Mouse (Mus musculus) embryonic facial prominence, embryonic 13.5 days (tissue): ENCODE results near the gene Tmem201. TPM values are rescaled to one million over a fixed set of nuclear protein-coding genes. Genes with fewer than 3 reads are reported as not detected.

Experiments
- ATAC-seq: fragments of 200-750 bp; cut with Nextera tagmentation; 2 replicates; pipeline ENCODE4 v1.8.0; 2017; ENCODE audit warnings: low read depth; ENCODE audit not compliant: insufficient number of reproducible peaks, insufficient read depth, low FRiP score, low TSS enrichment
- H3K27ac ChIP-seq: fragments of 300-500 bp; sonication (generic); 2 replicates; pipeline ENCODE4 v1.5.1; 2015; ENCODE audit warnings: moderate library complexity, mild to moderate bottlenecking, inconsistent platforms
- H3K27me3 ChIP-seq: fragments of 300-500 bp; sonication (generic); 2 replicates; pipeline ENCODE4 v1.6.1; 2015; ENCODE audit warnings: mild to moderate bottlenecking, inconsistent platforms
- H3K36me3 ChIP-seq: fragments of 300-500 bp; sonication (generic); 2 replicates; pipeline ENCODE4 v1.6.1; 2015; ENCODE audit warnings: mild to moderate bottlenecking, inconsistent platforms
- H3K4me1 ChIP-seq: fragments of 300-500 bp; sonication (generic); 2 replicates; pipeline ENCODE4 v1.6.1; 2015; ENCODE audit warnings: inconsistent platforms
- H3K4me2 ChIP-seq: fragments of 300-500 bp; sonication (generic); 2 replicates; pipeline ENCODE4 v1.6.1; 2015; ENCODE audit warnings: moderate library complexity, mild to moderate bottlenecking, inconsistent platforms
- H3K4me3 ChIP-seq: fragments of 300-500 bp; sonication (generic); 2 replicates; pipeline ENCODE4 v1.5.1; 2015; ENCODE audit warnings: mild to moderate bottlenecking, inconsistent platforms
- H3K9ac ChIP-seq: fragments of 300-500 bp; sonication (generic); 2 replicates; pipeline ENCODE4 v1.6.1; 2015; ENCODE audit warnings: mild to moderate bottlenecking, inconsistent platforms
- H3K9me3 ChIP-seq: fragments of 300-500 bp; sonication (generic); 2 replicates; pipeline ENCODE4 v1.6.1; 2016; ENCODE audit warnings: inconsistent platforms
- WGBS: fragments of 180-500 bp; shearing (Covaris S2); methylation state at CpG from one replicate; pipeline ENCODE4 v1.1.7; 2015; ENCODE audit warnings: mixed read lengths; 5-methylcytosine and 5-hydroxymethylcytosine counted together
- polyA plus RNA-seq: library from polyadenylated mRNA; unstranded; fragments of >200 nt; fragmentation: Nextera tagmentation; extraction: Ambion mirVana; gene quantifications from 2 replicates; pipeline ENCODE4 v1.2.1, GENCODE M21; 2015

The Tmem201 gene
- polyA plus RNA-seq, 1 experiment from 2014 or later = 33.7 TPM

DNA sequence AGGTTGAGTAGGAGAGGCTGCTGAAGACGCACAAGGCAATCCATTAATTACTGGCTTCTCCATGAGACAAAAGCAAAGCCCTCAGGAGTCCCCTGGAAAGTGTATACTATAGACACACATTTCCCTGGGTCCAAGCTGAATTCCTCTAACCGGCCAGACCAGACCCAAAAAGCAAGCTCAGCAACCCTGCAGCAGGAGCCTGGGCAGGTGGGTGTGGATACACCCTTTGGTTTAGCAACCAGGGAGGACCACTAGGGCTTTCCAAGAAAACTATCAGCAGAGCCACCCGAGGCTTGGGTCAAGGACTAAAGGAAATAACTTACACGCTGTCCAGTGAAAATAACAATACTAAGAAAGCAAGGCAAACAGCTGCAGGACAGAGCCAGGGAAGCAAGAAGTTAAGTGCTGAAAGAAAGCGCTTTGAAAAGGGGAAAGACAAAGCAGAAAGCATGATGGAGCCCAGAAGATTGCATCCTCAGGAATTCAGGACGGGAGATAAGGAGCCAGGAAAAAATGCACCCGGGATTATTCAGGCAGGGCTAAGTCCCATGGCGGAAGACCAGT is 62.9 kb downstream of the Tmem201 start:
- 11% methylated on average over 8 of the region's 8 CpGs for WGBS
- H3K36me3 ChIP-seq = 0 out of 2 replicates have a peak, but pooled peaks cover 3% of the 10 kb centered on the region
- peaks cover 35% of the 10 kb centered on the region for H3K27me3 ChIP-seq
- H3K27ac ChIP-seq = no peak overlapping the region
- peaks cover 18% of the 10 kb centered on the region for H3K4me1 ChIP-seq
- H3K9me3 ChIP-seq = no peaks in the 10 kb centered on the region
- peak overlapping the region; percentile 70 for H3K4me3 ChIP-seq
- no peak for ATAC-seq
- peak overlapping the region; percentile 69 for H3K9ac ChIP-seq
- H3K4me2 ChIP-seq = peak overlapping the region; percentile 92

DNA sequence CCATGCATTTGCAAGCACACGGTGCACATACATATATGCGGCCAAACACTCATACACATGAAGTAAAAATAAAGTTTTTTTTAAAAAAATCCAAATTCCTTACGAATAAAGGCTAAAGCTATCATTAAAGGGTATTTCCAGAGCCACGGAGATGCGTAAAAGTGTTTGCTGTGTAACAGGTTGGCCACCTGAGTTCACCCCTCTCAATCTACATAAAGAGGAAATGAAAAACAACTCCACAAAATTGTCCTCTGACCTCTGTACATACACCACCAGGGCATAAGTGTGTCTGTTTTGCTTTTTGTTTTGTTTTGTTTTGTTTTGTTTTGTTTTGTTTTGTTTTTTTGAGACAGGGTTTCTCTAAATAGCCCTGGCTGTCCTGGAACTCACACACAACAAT is 65.1 kb downstream of the Tmem201 start:
- no peak overlapping the region for H3K4me3 ChIP-seq
- peaks cover 18% of the 10 kb centered on the region for H3K4me1 ChIP-seq
- no peaks in the 10 kb centered on the region for H3K9me3 ChIP-seq
- H3K4me2 ChIP-seq = no peak overlapping the region
- peaks cover 35% of the 10 kb centered on the region for H3K27me3 ChIP-seq
- whole genome bisulfite sequencing = 86% methylated on average over 5 of the region's 5 CpGs
- no peak overlapping the region for H3K9ac ChIP-seq
- ATAC-seq = no peak
- H3K27ac ChIP-seq = no peak overlapping the region
- 0 out of 2 replicates have a peak, but pooled peaks cover 3% of the 10 kb centered on the region for H3K36me3 ChIP-seq

DNA sequence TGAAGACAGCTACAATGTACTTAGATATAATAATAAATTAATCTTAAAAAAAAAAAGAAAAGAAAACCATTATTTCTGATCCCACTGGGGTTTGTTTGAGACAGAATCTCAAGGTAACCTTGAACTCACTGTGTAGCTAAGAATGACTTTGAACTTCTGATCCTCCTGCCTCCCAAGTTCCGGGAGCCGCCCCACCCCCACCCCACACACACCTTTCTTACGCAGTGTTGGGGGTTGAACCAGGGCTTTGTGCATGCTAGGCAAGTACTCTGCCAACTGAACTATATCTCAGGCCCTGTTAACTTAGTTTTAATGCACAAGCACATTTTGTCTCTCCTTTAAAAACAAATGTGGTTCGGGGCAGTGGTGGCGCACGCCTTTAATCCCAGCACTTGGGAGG is 66.7 kb downstream of the Tmem201 start:
- Histone ChIP-seq H3K27ac (no peak overlapping the region), H3K27me3 (peaks cover 29% of the 10 kb centered on the region), H3K4me2 (no peak overlapping the region), H3K9ac (no peak overlapping the region), H3K36me3 (0 out of 2 replicates have a peak, but pooled peaks cover 3% of the 10 kb centered on the region), H3K4me1 (peaks cover 16% of the 10 kb centered on the region), H3K9me3 (no peaks in the 10 kb centered on the region), H3K4me3 (no peak overlapping the region)
- ATAC-seq = no peak
- WGBS = 93% methylated on average over 6 of the region's 6 CpGs

DNA sequence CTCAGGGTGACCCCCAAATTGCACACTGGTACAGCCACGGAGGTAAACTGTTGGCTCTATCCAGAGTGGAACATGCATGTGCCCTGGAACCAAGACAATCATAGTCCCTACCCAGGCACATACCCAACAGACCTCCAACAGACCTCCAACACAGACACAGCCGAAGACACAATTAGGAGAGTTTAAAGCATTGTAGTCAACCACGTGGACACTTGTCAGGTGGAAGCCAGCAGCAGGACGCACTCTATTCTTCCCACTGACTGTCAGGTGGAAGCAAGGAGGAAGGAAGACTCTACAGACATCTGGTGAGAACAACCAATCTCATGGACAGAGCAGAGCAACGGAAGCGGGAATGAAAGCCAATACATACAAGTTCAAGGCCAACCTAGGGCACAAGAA is 72.2 kb downstream of the Tmem201 start:
- Histone ChIP-seq H3K27ac (no peak overlapping the region), H3K27me3 (no peaks in the 10 kb centered on the region), H3K9me3 (no peaks in the 10 kb centered on the region), H3K9ac (no peak overlapping the region), H3K36me3 (no peaks in the 10 kb centered on the region), H3K4me2 (no peak overlapping the region), H3K4me3 (no peak overlapping the region), H3K4me1 (peaks cover 6% of the 10 kb centered on the region)
- 88% methylated on average over 6 of the region's 6 CpGs for WGBS
- ATAC-seq = no peak

Other genes starting within 250 kb of the Tmem201 start
- 65.4 and 65.6 TPM in 2 replicates for gene Ctnnbip1, start 219.8 kb downstream of the Tmem201 start, polyA plus RNA-seq
- 21.5 and 51.2 TPM in 2 replicates for gene Clstn1, start 151.6 kb downstream of the Tmem201 start, polyA plus RNA-seq
- gene Pik3cd, start 35.5 kb downstream of the Tmem201 start, polyA plus RNA-seq = 4.4 and 4.9 TPM in 2 replicates
- gene Slc25a33, start 36.2 kb upstream of the Tmem201 start, polyA plus RNA-seq = 12.3 and 13.2 TPM in 2 replicates
- 12.2 and 13.5 TPM in 2 replicates for gene Spsb1, start 217.0 kb upstream of the Tmem201 start, polyA plus RNA-seq